Mouse (Mus musculus) forebrain, embryonic 10.5 days (tissue): Measurements from ENCODE around the gene Bcl9l. TPM values are rescaled to one million over a fixed set of nuclear protein-coding genes. Genes with fewer than 3 reads are reported as not detected.

ENCODE experiments used
- DNase-seq: peaks from one replicate; pipeline ENCODE4 v3.0.0-alpha.2; 2017; ENCODE audit warnings: low spot score; ENCODE audit errors: extremely low spot score
- H3K27ac ChIP-seq: fragments of 300-500 bp; sonication (generic); 2 replicates; pipeline ENCODE4 v1.5.1; 2016; ENCODE audit warnings: mild to moderate bottlenecking
- H3K27me3 ChIP-seq: fragments of 300-500 bp; sonication (generic); 2 replicates; pipeline ENCODE4 v1.6.1; 2016; ENCODE audit warnings: mild to moderate bottlenecking; ENCODE audit not compliant: poor library complexity, severe bottlenecking
- H3K36me3 ChIP-seq: fragments of 300-500 bp; sonication (generic); replicated peaks from 2 replicates; pipeline ENCODE4 v1.6.1; 2016; ENCODE audit warnings: mild to moderate bottlenecking, moderate library complexity
- H3K4me1 ChIP-seq: fragments of 300-500 bp; sonication (generic); 2 replicates; pipeline ENCODE4 v1.6.1; 2016
- H3K4me3 ChIP-seq: fragments of 300-500 bp; sonication (generic); 2 replicates; pipeline ENCODE4 v1.5.1; 2016; ENCODE audit warnings: mild to moderate bottlenecking, moderate library complexity
- H3K9me3 ChIP-seq: fragments of 300-500 bp; sonication (generic); 2 replicates; pipeline ENCODE4 v1.6.1; 2016; ENCODE audit warnings: mild to moderate bottlenecking, moderate library complexity
- WGBS: fragments of 180-500 bp; shearing (Covaris S2); methylation state at CpG from one replicate; pipeline ENCODE4 v1.1.7; 2016; 5-methylcytosine and 5-hydroxymethylcytosine counted together
- polyA plus RNA-seq: library from polyadenylated mRNA; unstranded; fragments of >200 nt; fragmentation: Nextera tagmentation; extraction: Ambion mirVana; gene quantifications from 2 replicates; pipeline ENCODE4 v1.2.1, GENCODE M21; 2016

Bcl9l gene
- polyA plus RNA-seq, 1 experiment from 2014 or later, result 5.0 TPM

- Histone ChIP-seq H3K9me3 (no peaks in the 10 kb centered on the region), H3K36me3 (peaks cover 18% of the 10 kb centered on the region), H3K4me3 (no peak overlapping the region), H3K27me3 (peaks cover 22% of the 10 kb centered on the region), H3K4me1 (peaks cover 30% of the 10 kb centered on the region), H3K27ac (no peak overlapping the region)
- DNase-seq, result no peak
- WGBS, result 93% methylated on average over 3 of the region's 3 CpGs
These were observed 30.0 kb downstream of the Bcl9l start for GRCm38 (mm10) chr9:44512717-44513003.

GRCm38 (mm10) chr9:44513121-44513520 lies 30.5 kb downstream of the Bcl9l start:
- WGBS, result 89% methylated on average over 11 of the region's 11 CpGs
- no peaks in the 10 kb centered on the region for H3K9me3 ChIP-seq
- H3K36me3 ChIP-seq, result peaks cover 14% of the 10 kb centered on the region
- H3K4me1 ChIP-seq, result peaks cover 30% of the 10 kb centered on the region
- no peak for DNase-seq
- H3K27me3 ChIP-seq, result peaks cover 22% of the 10 kb centered on the region
- H3K27ac ChIP-seq, result no peak overlapping the region
- H3K4me3 ChIP-seq, result no peak overlapping the region

GRCm38 (mm10) chr9:44513610-44514009 lies 31.0 kb downstream of the Bcl9l start:
- peaks cover 30% of the 10 kb centered on the region for H3K4me1 ChIP-seq
- no peak overlapping the region for H3K4me3 ChIP-seq
- no peak overlapping the region for H3K27ac ChIP-seq
- H3K27me3 ChIP-seq, result peaks cover 21% of the 10 kb centered on the region
- DNase-seq, result no peak
- peaks cover 9% of the 10 kb centered on the region for H3K36me3 ChIP-seq
- no peaks in the 10 kb centered on the region for H3K9me3 ChIP-seq
- WGBS, result 79% methylated on average over 20 of the region's 20 CpGs

- peaks cover 16% of the 10 kb centered on the region for H3K27me3 ChIP-seq
- peaks cover 3% of the 10 kb centered on the region for H3K36me3 ChIP-seq
- no peaks in the 10 kb centered on the region for H3K9me3 ChIP-seq
- no peak overlapping the region for H3K4me3 ChIP-seq
- 92% methylated on average over 5 of the region's 5 CpGs for WGBS
- no peak for DNase-seq
- no peak overlapping the region for H3K27ac ChIP-seq
- H3K4me1 ChIP-seq, result peaks cover 25% of the 10 kb centered on the region
These were observed 31.5 kb downstream of the Bcl9l start for GRCm38 (mm10) chr9:44514147-44514546.

GRCm38 (mm10) chr9:44515131-44515751 lies 32.6 kb downstream of the Bcl9l start:
- H3K27me3 ChIP-seq, result 0 out of 2 replicates have a peak, but pooled peaks cover 8% of the 10 kb centered on the region
- no peak overlapping the region for H3K27ac ChIP-seq
- no peak for DNase-seq
- H3K4me3 ChIP-seq, result no peak overlapping the region
- no peaks in the 10 kb centered on the region for H3K36me3 ChIP-seq
- no peaks in the 10 kb centered on the region for H3K9me3 ChIP-seq
- 72% methylated on average over 12 of the region's 12 CpGs for WGBS
- peaks cover 14% of the 10 kb centered on the region for H3K4me1 ChIP-seq

DNA sequence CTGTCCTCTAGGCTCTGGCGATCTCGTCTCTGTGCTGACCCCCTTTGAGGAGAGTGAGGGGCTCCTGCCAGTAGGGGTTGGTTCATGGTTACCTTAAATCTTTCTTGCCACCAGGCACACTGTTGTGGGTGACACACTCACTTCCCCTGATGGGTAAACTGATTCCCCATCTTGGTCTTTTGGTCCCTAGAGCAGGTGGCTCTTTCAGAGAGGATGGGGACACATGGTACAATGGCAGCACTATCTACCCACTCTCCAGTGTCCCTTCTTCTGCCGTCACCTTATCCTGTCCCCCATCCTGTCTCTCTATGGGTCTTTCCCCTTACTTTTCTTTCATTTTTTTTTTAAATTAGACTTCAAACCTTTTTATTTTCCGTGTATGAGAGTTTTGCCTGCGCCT lies 33.3 kb downstream of the Bcl9l start:
- Histone ChIP-seq H3K4me3 (no peak overlapping the region), H3K27ac (no peak overlapping the region), H3K4me1 (peaks cover 8% of the 10 kb centered on the region), H3K9me3 (no peaks in the 10 kb centered on the region), H3K27me3 (0 out of 2 replicates have a peak, but pooled peaks cover 3% of the 10 kb centered on the region), H3K36me3 (no peaks in the 10 kb centered on the region)
- 90% methylated on average over 5 of the region's 5 CpGs for WGBS
- DNase-seq, result no peak

- no peak overlapping the region for H3K4me3 ChIP-seq
- no peak for DNase-seq
- H3K27ac ChIP-seq, result no peak overlapping the region
- H3K9me3 ChIP-seq, result no peaks in the 10 kb centered on the region
- no peaks in the 10 kb centered on the region for H3K27me3 ChIP-seq
- H3K4me1 ChIP-seq, result 0 out of 2 replicates have a peak, but pooled peaks cover 3% of the 10 kb centered on the region
- WGBS, result 74% methylated on average over 4 of the region's 4 CpGs
- H3K36me3 ChIP-seq, result no peaks in the 10 kb centered on the region
These were observed 34.7 kb downstream of the Bcl9l start for GRCm38 (mm10) chr9:44517368-44517767.

DNA sequence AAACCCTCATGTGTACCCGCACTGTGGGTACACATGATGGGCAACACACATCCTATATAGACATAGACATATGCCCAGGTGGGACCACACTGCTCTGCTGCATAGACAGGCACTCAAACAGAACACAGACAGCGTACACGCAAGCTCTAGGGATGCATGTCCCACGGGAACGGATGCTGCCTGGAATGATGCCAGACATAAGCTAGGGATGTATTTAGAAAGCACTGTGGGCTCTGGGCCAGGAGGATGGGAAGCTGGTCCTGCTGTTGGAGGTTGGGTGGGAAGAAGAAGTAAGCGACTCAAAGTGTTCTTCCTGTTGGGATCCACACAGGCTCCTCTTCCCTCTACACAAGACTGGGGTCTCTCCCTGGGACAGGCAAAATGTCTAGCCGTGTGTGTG lies 35.4 kb downstream of the Bcl9l start:
- no peaks in the 10 kb centered on the region for H3K36me3 ChIP-seq
- no peaks in the 10 kb centered on the region for H3K27me3 ChIP-seq
- no peak overlapping the region for H3K27ac ChIP-seq
- DNase-seq, result no peak
- 0 out of 2 replicates have a peak, but pooled peaks cover 3% of the 10 kb centered on the region for H3K4me1 ChIP-seq
- 89% methylated on average over 7 of the region's 7 CpGs for WGBS
- H3K9me3 ChIP-seq, result no peaks in the 10 kb centered on the region
- H3K4me3 ChIP-seq, result no peak overlapping the region

DNA sequence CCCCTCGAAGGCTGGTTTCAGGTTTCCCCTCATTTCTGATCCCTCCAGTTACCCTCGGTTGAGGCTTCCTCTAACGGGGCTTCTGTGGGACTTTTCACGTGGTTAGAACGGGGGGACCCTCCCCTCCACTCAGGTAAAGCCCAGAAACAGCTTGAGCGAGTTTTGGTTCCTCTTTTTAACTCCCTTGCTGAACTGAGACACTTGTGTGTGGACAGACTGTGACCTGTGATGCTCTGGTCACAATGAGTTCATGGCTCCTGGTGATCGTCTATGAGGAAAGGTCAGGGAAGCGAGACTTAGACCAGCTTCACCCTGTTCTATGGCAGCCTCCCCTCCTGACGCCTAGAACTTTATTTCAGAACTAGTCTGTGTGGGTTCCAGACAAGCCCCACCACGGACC lies 39.3 kb downstream of the Bcl9l start:
- no peaks in the 10 kb centered on the region for H3K27me3 ChIP-seq
- H3K27ac ChIP-seq, result no peak overlapping the region
- H3K36me3 ChIP-seq, result no peaks in the 10 kb centered on the region
- DNase-seq, result no peak
- H3K9me3 ChIP-seq, result no peaks in the 10 kb centered on the region
- no peaks in the 10 kb centered on the region for H3K4me1 ChIP-seq
- H3K4me3 ChIP-seq, result no peak overlapping the region
- 81% methylated on average over 10 of the region's 10 CpGs for WGBS

DNA sequence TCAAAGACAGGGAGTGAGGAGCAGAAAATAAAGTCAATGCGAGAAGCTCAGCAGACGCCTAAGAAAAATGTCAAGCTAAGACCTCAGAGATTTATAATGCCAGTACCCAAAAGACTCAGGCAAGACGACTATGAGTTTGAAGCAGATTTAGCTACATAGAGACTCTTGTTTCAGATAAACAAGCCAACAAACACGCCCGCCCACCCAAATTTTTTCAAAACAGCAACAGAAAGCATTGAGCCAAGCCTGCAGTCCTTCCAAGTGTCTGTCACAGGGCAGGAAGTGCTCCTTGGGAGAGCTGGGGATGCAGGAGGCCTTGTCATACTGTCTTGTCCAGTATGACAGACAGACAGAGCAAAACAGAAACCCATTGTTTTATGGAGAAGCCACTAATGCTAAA lies 41.1 kb downstream of the Bcl9l start:
- DNase-seq, result no peak
- no peak overlapping the region for H3K4me3 ChIP-seq
- no peak overlapping the region for H3K27ac ChIP-seq
- WGBS, result 85% methylated on average over 5 of the region's 5 CpGs
- no peaks in the 10 kb centered on the region for H3K4me1 ChIP-seq
- no peaks in the 10 kb centered on the region for H3K9me3 ChIP-seq
- no peaks in the 10 kb centered on the region for H3K27me3 ChIP-seq
- no peaks in the 10 kb centered on the region for H3K36me3 ChIP-seq

DNA sequence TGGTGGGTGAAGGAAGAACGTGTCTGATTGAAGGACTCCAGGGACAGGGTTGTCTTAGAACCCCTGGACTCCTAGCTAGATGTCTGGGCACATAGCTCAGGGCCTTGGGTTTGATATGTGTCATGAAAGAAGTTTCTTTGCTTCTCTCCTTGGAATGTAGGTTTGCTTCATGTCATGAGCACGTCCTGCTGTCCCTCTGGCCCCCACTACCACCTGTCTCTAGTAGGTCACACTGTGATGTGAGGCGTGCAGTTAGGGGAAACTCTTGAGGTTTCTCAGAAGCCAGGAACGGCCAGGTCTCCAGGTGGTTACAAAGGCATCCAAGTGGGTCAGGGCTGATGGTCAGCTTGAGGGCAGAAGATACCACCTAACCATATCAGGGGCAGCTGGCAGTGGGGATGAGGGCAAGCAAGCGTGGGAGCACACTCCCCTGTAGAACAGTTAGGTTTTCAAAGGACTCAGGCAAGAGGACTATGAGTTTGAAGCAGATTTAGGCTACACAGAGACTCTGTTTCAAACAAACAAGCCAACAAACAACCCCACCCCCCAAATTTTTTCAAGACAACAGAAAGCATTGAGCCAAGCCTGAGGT lies 41.7 kb downstream of the Bcl9l start:
- H3K4me1 ChIP-seq, result no peaks in the 10 kb centered on the region
- no peaks in the 10 kb centered on the region for H3K9me3 ChIP-seq
- no peaks in the 10 kb centered on the region for H3K27me3 ChIP-seq
- no peak for DNase-seq
- H3K4me3 ChIP-seq, result no peak overlapping the region
- H3K36me3 ChIP-seq, result no peaks in the 10 kb centered on the region
- WGBS, result 80% methylated on average over 5 of the region's 5 CpGs
- no peak overlapping the region for H3K27ac ChIP-seq

DNA sequence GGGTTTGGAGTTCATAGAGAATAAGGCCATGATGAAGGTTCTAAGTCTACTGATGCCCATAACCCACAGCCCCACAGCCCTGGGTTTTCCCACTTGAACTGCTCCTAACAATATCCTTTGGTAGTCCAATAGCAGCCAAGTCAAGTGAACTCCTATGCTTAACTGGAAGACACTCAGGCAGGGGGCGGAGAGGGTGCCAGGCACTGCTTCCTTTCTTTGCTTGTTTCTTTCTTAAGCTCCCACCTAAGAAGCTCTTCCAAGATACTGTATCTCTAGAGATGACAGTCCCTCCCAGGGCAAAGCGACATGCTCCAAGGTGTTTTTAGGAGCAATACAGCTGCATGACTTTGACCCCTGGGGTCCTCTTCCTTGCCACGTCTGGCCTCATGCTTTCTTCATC lies 42.4 kb downstream of the Bcl9l start:
- Histone ChIP-seq H3K36me3 (no peaks in the 10 kb centered on the region), H3K4me1 (no peaks in the 10 kb centered on the region), H3K9me3 (no peaks in the 10 kb centered on the region), H3K27ac (no peak overlapping the region), H3K27me3 (no peaks in the 10 kb centered on the region), H3K4me3 (no peak overlapping the region)
- WGBS, result 82% methylated on average over 3 of the region's 3 CpGs
- no peak for DNase-seq

DNA sequence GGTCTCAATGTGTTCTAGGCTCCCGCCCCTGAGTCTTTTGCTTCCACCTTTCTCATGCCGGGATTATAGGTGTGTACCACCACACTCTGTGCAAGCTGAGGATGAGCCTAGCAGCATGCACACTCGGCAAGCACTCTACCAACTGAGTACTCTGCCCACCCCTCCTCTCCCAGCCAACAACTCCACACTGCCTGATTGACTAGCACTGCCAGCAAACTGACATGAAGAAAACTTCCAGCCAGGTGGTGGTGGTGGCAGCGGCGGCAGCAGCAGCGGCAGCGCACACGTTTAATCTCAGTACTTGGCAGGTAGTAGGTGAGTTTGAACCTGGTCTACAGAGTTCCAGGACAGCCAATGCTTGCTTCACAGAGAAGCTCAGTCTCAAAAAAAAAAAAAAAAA lies 43.0 kb downstream of the Bcl9l start:
- Histone ChIP-seq H3K4me3 (no peak overlapping the region), H3K4me1 (no peaks in the 10 kb centered on the region), H3K9me3 (no peaks in the 10 kb centered on the region), H3K27ac (no peak overlapping the region), H3K27me3 (no peaks in the 10 kb centered on the region), H3K36me3 (no peaks in the 10 kb centered on the region)
- no peak for DNase-seq
- 89% methylated on average over 8 of the region's 8 CpGs for WGBS
